Mouse (Mus musculus): ENCODE results near the gene Epha4. TPM values are rescaled to one million over a fixed set of nuclear protein-coding genes. Genes with fewer than 3 reads are reported as not detected.

The Epha4 gene
- total RNA-seq, 1 experiment from 2014 or later = 0.79 TPM

DNA sequence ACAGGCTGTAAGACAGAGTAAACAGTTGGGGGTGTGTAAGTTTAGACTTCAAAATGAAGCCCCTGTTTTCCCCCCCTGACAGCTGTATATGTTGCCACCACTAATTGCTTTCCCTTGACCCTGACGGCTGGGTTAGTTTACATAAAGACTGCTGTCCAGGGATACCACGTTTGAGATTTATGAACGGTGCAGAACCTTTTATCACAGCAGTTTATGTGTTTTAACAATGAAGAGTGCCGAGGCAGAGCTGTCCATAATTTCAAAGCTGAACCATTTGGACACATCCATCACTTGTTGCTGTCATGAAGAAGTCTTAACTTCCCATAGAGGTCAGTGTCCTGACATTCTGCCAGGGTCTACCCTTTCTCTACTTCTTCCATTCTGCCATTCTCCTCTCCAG is 79.8 kb downstream of the Epha4 start:
- ATAC-seq (replicated peaks in 1 of 2; ENCODE audit: insufficient read depth in 1 of 2, low FRiP score in 2 of 2, low TSS enrichment in 1 of 2, low read depth in 1 of 2, poor library complexity in 2 of 2, severe bottlenecking in 2 of 2) = no peak

DNA sequence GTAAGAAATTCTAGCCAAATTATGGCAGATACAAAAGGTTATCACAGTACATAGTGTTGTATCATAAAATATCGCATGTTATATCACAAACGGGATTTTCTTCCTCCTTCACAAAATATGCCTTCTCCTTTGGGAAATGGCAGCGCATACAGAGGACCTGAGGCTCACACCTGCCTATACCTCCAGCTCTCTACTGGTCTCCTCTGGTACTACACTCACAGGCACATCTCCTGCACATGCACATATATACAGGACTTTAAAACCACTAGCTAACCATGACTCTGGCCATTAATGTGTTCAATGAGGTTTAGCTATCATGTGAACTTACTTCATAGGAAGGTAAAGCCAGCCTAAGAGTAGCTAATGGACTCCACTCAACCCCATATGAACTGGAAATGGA is 81.7 kb downstream of the Epha4 start:
- ATAC-seq (replicated peaks in 1 of 2; ENCODE audit: insufficient read depth in 1 of 2, low FRiP score in 2 of 2, low TSS enrichment in 1 of 2, low read depth in 1 of 2, poor library complexity in 2 of 2, severe bottlenecking in 2 of 2) = no peak

DNA sequence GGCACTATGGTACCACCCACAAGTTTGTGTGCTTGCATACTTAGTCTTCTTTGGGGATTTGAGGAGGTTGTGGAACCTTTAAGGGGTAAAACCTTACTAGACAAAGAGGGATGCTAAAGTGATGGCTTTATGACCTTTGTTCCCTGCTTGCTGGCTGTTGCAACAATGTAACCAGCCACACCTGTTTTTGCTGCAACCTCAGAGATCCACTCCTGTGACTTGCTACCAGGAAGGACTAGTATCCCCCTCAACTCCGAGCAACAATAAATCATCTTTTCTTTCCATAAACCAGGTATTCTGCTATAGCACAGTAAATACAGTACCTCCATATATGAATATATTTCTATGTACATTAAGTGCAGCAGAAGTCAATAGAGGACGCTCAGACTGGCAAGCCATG is 82.4 kb downstream of the Epha4 start:
- ATAC-seq (replicated peaks in 1 of 2; ENCODE audit: insufficient read depth in 1 of 2, low FRiP score in 2 of 2, low TSS enrichment in 1 of 2, low read depth in 1 of 2, poor library complexity in 2 of 2, severe bottlenecking in 2 of 2) = no peak

DNA sequence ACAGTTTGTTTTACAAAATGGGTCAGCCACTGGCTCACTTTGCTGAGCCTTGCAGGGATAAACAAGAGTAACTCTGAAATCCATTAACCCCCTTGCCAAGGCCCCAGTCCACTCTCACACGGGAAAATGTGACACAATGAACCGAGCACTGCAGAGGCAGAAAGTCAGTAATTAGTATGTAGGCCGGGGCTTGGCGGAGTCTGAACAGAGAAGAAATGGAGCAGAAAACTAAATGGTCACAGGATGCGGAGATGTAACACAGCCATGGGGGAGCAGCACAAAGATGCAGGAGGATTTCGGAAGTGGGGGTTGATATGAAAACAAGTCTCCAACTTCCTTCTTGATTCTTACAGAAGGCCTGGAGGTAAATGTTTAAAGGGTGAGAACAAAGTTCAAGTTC is 85.7 kb downstream of the Epha4 start:
- ATAC-seq (replicated peaks in 1 of 2; ENCODE audit: insufficient read depth in 1 of 2, low FRiP score in 2 of 2, low TSS enrichment in 1 of 2, low read depth in 1 of 2, poor library complexity in 2 of 2, severe bottlenecking in 2 of 2) = no peak

DNA sequence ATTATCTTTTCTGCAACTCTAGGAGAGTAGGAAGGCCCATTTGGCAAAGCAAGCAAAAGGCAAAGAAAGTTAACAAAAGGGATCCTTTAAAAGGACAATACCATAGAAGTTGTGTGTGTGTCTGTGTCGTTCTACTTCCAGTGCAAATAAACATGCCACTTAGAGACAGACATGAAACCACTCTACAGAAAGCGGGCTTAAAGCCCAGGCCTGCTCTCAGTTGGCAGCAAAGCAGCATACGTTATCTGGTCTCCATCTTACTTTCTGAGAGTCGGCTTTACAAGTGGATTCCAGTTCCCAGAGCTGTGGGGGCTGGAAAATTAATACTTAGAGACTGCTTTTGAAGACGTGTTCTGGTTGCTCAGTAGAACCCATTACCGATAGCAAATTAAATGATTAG is 87.9 kb downstream of the Epha4 start:
- no peak for ATAC-seq (replicated peaks in 1 of 2; ENCODE audit: insufficient read depth in 1 of 2, low FRiP score in 2 of 2, low TSS enrichment in 1 of 2, low read depth in 1 of 2, poor library complexity in 2 of 2, severe bottlenecking in 2 of 2)

DNA sequence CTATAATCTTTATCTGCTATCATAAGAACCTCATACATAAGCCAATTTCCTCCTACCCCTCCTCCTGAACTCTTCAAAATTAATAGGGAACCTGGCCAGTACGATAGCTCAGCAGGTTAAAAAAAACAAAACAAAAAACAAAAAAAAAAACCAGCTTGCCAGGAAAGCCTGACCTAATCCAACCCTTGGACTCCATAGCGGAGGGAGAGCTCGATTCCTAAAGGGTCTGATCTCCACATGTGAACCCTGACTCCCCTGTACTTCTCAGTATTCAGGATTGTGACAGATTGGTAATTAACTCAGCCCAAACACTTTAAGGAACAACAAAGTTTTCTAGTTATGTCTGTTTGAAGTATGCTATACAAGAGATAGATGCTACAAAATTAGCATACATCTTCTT is 89.7 kb downstream of the Epha4 start:
- ATAC-seq (replicated peaks in 1 of 2; ENCODE audit: insufficient read depth in 1 of 2, low FRiP score in 2 of 2, low TSS enrichment in 1 of 2, low read depth in 1 of 2, poor library complexity in 2 of 2, severe bottlenecking in 2 of 2) = no peak

DNA sequence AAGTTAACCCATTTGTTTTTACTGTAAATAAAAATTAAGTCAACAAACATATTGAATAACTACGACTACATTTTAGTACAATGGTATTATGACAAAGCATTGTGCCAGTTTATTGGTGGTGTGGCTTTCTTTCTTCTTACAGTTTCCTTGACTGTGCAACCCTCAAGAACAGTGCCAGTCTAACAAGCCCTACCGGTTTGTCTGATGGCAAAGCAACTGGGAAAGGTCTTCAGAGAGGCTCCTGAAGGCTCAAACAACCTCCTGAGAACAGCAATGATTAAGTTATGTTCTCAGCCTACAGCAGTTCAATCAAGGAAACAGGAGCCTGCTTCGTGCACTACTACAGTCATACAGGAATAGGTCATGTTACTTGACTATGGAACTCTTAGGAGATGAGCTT is 93.8 kb downstream of the Epha4 start:
- no peak for ATAC-seq (replicated peaks in 1 of 2; ENCODE audit: insufficient read depth in 1 of 2, low FRiP score in 2 of 2, low TSS enrichment in 1 of 2, low read depth in 1 of 2, poor library complexity in 2 of 2, severe bottlenecking in 2 of 2)

DNA sequence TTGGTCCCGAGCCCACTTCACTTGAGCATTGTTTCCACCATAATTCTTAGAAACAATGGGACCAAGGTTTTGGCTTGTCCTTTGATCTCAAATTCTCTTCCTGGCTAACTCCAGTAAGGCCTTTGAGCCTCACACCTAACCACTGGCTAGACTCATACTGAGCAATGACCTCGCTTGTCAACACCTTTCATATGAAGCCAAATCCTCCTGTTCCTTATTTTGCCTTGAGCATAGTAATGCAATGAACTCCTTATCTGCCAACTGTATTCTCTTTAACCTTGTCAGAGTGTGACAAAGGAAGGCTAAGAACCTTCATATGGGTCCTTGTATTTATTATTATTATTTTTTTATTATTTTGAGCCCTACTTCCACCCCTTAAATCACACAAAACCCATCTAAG is 94.5 kb downstream of the Epha4 start:
- no peak for ATAC-seq (replicated peaks in 1 of 2; ENCODE audit: insufficient read depth in 1 of 2, low FRiP score in 2 of 2, low TSS enrichment in 1 of 2, low read depth in 1 of 2, poor library complexity in 2 of 2, severe bottlenecking in 2 of 2)

DNA sequence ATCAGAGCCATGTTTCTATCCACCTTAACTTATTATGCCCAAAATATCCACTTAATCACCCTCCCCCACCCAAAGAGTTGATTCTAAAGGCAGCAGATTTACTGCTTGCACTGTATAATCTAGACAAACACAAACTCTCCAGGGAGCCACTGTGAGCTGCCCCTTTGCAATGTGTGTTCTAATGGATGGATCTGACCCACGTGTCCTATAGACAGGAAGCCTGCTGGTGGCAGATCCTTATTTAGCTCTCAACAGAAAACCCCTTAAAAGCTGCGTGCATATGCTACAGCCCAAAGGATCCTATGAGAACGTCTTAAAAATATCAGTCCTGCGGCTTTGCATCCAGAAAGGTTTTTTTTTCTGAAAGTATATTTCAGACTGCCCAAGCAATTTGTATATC is 98.0 kb downstream of the Epha4 start:
- no peak for ATAC-seq (replicated peaks in 1 of 2; ENCODE audit: insufficient read depth in 1 of 2, low FRiP score in 2 of 2, low TSS enrichment in 1 of 2, low read depth in 1 of 2, poor library complexity in 2 of 2, severe bottlenecking in 2 of 2)

DNA sequence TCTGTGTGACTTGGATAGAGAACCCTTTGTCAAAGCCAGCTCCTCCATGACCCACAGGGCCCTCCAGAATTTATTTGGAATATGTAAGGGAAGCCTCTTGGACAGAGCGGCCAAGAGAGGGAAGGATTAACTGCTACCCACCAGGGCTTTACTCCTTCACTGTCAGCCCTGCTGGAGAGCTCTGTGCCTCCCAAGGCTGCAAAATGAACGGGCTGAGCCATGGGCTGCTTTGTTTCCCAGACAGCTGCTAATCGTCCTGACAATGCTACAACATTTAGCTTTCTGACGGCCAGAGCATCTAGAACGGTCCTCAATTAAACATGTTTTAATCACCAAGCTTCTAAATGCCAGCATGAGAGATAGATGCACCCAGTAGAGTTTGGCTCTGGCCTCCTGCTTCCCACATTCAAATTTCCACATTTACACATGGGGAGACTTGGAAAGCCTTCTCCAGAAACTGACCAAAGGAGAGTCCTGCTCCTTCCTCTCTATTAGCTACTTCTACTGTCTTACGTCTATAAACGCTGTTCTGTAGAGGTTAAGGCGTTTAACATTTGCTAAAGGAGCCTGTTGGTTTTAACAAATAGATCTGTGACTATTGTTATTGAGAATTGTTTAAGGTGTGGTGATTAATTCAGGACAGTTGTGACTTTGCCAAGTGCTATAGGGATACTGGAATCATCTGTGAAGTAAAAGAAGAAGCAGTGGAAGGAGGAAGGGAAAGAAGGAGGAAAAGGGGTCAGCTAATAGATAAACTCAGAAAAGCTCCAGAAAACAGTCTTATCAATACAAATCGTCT is 101.8 kb downstream of the Epha4 start:
- no peak for ATAC-seq (replicated peaks in 1 of 2; ENCODE audit: insufficient read depth in 1 of 2, low FRiP score in 2 of 2, low TSS enrichment in 1 of 2, low read depth in 1 of 2, poor library complexity in 2 of 2, severe bottlenecking in 2 of 2)

DNA sequence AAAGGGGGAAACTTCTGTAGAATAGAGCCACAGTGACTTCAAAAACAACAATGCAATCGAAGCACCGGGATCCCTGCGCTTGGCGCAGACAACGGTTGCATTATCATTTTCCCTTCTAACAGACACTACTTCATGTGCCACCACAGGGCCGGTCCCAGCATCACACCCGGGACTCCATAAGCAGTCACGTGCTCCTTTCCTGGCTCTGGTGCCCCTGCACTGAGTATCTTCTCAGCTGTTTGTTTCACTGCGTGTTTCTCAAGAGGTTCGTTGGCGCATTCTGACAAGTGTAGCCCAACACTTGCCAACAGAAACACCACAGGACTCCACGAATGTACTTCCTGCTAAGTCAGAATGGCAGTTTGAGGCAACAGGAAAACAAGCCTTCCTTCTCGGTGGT is 102.6 kb downstream of the Epha4 start:
- ATAC-seq (replicated peaks in 1 of 2; ENCODE audit: insufficient read depth in 1 of 2, low FRiP score in 2 of 2, low TSS enrichment in 1 of 2, low read depth in 1 of 2, poor library complexity in 2 of 2, severe bottlenecking in 2 of 2) = peak; percentile 57 to 74

DNA sequence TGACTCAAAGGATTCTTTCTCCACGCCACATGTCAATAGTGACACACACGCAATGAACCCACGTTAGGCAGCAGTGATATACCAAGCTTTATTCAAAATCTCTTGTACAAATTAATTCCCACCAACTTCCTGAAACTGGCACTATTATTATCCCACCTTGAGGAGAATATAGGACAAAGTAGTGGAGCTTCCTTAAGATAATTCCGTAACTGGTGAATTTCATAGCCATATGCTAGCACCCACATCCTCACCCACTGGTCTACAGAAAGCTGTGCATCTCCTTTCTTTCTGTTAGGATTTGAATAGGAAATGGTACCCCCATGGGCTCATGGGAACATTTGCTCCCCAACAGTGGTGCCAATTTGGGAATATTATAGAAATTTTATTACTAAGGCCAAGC is 103.7 kb downstream of the Epha4 start:
- ATAC-seq (replicated peaks in 1 of 2; ENCODE audit: insufficient read depth in 1 of 2, low FRiP score in 2 of 2, low TSS enrichment in 1 of 2, low read depth in 1 of 2, poor library complexity in 2 of 2, severe bottlenecking in 2 of 2) = no peak

DNA sequence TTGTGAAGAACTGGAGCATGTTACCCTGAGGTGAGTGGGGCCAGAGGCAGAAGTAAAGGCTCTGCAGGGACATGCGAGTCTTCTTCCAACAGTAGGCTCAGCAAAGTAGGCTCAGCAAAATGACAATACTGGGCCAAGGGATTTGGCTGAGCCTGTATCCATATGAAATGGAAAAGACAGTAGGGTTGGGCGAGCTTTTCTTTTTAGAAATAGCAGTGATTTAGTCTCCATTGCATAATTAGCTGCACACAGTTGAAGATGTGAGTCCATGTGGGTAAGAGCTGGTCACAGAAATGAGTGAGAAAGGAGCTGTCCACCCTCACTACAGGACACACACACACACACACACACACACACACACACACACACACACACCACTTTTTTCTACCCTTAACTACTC is 104.2 kb downstream of the Epha4 start:
- ATAC-seq (replicated peaks in 1 of 2; ENCODE audit: insufficient read depth in 1 of 2, low FRiP score in 2 of 2, low TSS enrichment in 1 of 2, low read depth in 1 of 2, poor library complexity in 2 of 2, severe bottlenecking in 2 of 2) = no peak

DNA sequence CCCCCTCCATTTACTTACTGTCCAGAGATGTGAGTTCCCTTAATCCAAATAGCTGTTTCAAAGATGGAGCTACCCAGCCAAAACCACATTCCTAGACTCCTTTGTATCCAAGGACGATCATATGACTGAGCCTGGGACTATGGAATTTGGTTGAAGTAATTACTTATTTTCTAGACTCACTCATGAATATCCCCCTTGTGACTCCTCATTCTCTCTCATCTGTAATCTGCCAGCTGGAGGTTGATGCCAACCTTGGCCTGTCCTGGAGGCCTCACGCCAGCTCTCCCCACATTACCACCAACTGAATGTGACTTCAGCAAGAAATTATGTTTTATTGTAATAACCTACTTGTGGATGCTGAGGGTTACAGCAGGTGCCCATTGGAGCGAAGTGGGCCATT is 104.7 kb downstream of the Epha4 start:
- no peak for ATAC-seq (replicated peaks in 1 of 2; ENCODE audit: insufficient read depth in 1 of 2, low FRiP score in 2 of 2, low TSS enrichment in 1 of 2, low read depth in 1 of 2, poor library complexity in 2 of 2, severe bottlenecking in 2 of 2)

DNA sequence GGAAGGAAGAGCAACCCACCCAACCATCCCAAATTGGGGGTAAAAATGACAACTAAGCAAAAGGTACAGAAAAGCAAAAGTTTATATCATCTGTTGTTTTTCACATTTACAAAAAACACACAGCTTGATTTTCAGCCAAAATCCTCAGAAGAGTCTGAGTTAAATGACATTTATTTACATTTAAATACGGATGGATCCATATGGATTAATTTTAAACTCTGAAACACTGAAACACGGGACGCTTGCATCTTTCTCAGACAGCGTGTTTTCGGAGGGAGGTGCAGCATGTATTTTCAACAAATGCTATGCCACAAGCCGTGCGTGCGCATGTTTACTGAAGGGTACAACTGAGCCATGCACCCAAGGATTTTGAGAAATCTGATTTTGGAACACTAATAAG is 105.4 kb downstream of the Epha4 start:
- ATAC-seq (replicated peaks in 1 of 2; ENCODE audit: insufficient read depth in 1 of 2, low FRiP score in 2 of 2, low TSS enrichment in 1 of 2, low read depth in 1 of 2, poor library complexity in 2 of 2, severe bottlenecking in 2 of 2) = no peak

DNA sequence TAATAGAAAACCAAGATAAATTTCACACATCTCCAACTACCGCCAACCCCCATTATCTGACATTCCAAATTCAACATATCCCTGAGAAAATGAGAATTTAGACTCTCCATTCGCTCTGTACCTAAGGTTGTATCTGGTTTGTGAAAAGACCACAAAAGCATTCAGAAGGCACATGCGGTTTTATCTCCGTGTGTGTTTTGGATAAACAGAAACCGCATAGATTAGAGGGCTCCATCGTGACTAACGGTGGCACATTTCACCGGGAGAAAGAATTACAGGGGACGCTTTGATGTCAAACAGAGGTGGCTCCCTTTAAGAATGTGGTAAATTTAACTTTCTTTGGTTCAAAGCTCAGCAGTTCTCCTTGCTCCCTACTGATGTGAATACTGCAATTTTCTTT is 107.5 kb downstream of the Epha4 start:
- 0 out of 4 replicates have a peak, but pooled peaks of 1 of the 2 experiments have one; percentile 17 for ATAC-seq (replicated peaks in 1 of 2; ENCODE audit: insufficient read depth in 1 of 2, low FRiP score in 2 of 2, low TSS enrichment in 1 of 2, low read depth in 1 of 2, poor library complexity in 2 of 2, severe bottlenecking in 2 of 2)

DNA sequence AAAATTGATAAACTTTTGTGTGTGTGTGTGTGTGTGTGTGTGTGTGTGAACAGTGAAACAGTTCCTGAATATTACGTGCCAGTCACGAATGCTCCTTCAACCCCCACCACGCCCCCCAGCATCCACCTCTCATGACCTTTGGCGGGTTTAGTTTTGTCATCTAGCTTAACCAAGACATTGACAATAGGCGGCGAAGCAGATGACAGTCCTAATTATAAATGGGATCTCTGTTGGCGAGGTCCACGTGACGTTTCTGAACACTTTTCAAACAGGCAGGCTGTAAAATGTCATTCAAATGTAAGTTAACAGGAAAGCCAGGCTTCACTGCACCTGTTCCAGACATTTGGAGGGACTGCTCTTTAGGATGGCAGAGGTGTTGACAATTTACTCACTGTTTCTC is 108.3 kb downstream of the Epha4 start:
- no peak for ATAC-seq (replicated peaks in 1 of 2; ENCODE audit: insufficient read depth in 1 of 2, low FRiP score in 2 of 2, low TSS enrichment in 1 of 2, low read depth in 1 of 2, poor library complexity in 2 of 2, severe bottlenecking in 2 of 2)

DNA sequence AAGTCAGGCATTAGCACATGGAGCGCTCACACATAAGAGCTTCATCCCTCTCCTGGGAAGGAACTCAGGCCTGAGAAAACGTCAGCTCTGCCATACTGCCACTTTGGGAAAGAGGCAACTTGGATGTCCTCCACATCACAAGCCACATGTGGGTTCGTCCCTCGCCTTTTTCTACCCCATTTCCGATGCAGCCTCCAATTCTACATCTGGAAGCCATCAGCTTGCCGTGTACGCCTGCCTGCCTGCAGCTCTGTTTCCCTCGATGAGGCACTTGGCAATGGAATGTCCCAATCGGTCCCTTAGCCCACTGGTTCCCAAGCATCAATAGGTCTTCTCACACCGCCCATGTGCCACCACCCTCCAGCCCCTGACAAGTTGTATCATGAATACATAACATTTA is 110.4 kb downstream of the Epha4 start:
- ATAC-seq (replicated peaks in 1 of 2; ENCODE audit: insufficient read depth in 1 of 2, low FRiP score in 2 of 2, low TSS enrichment in 1 of 2, low read depth in 1 of 2, poor library complexity in 2 of 2, severe bottlenecking in 2 of 2) = no peak

DNA sequence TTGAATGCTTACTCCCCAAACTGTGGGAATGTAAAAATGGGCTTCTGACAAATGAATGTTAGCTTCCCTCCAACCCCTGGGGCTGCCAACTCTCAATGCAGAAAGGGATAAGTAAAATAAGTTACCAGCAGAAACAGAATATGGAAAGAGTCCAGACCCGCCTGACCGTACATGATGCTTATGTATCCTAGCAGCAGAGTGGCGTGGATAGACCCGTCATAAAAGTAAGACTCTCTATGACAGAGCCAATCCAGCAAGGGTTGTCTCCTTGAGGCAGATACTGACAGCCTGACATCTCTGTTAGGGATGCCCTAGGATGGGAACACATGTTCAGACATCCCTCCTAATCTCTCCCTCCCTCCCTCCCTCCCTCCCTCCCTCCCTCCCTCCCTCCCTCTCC is 111.9 kb downstream of the Epha4 start:
- no peak for ATAC-seq (replicated peaks in 1 of 2; ENCODE audit: insufficient read depth in 1 of 2, low FRiP score in 2 of 2, low TSS enrichment in 1 of 2, low read depth in 1 of 2, poor library complexity in 2 of 2, severe bottlenecking in 2 of 2)

All from hematopoietic stem cell, adult 5-6 weeks (primary cell).